Mouse (Mus musculus) lung, postnatal 0 days (tissue): ENCODE results near the gene Pxk.

Experiments used
- CTCF ChIP-seq: IDR thresholded peaks from 2 replicates; pipeline ENCODE4 v1.5.1; 2016; ENCODE audit warnings: antibody characterized with exemption, mild to moderate bottlenecking
- EP300 ChIP-seq: IDR thresholded peaks from 2 replicates; pipeline ENCODE4 v1.6.1; 2016; ENCODE audit warnings: antibody characterized with exemption, mild to moderate bottlenecking, control low read depth

- TF ChIP-seq EP300 (no peak), CTCF (no peak)
Measured at GRCm38 (mm10) chr14:8212996-8213395, 115.0 kb downstream of the Pxk start.
